In the genomic region with DNA sequence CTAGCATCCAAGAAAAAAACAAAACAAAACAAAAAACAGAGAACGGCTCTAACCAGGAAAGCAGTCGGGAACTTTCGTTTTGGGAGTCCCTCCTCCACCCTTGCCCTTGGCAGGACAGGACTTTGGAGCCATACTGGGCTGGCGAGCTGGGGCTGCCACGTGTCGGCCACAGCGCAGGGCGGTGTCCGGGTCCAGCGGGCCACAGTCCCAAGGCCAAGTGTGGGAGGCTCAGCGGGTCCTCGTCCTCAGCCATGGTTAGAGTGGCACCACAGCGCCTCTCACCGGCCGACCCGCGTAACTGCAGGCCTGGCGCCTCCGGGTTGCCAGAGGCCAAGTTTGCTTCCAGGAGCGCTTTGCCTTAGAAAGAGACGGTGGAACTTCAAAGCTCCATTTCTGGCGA, we compare ENCODE assay signal across 8 mouse cellular contexts. TPM values are rescaled to one million over a fixed set of nuclear protein-coding genes. Genes with fewer than 3 reads are reported as not detected.
DNase-seq lines count a peak whose midpoint lies in the region; ATAC-seq lines count a peak whose summit lies in the region.

No protein-coding gene starts in this region.

- H3K4me2 ChIP-seq in embryonic facial prominence, embryonic 13.5 days = peak overlapping the region; percentile 40
- peak overlapping the region; percentile 63 for H3K4me2 ChIP-seq in heart, embryonic 14.5 days (ENCODE audit: low read length)
- H3K4me2 ChIP-seq in liver, embryonic 13.5 days = peak overlapping the region; percentile 54
- peak overlapping the region; percentile 26 for H3K4me2 ChIP-seq in neural tube, embryonic 13.5 days

- 21% methylated on average over 22 of the region's 22 CpGs for WGBS in embryonic facial prominence, embryonic 13.5 days
- 24% methylated on average over 22 of the region's 22 CpGs for WGBS in heart, embryonic 14.5 days
- 15% methylated on average over 22 of the region's 22 CpGs for WGBS in liver, embryonic 13.5 days (ENCODE audit: insufficient replicate concordance)
- WGBS in neural tube, embryonic 13.5 days = 25% methylated on average over 22 of the region's 22 CpGs

- H3K4me1 ChIP-seq in embryonic facial prominence, embryonic 13.5 days = peaks cover 9% of the 10 kb centered on the region; the same call in 1 of the 2 replicates
- H3K4me1 ChIP-seq in heart, embryonic 14.5 days (ENCODE audit: control insufficient read depth in 2 of 2, insufficient read depth in 2 of 2, low read length in 2 of 2) = peaks cover 3 to 11% of the 10 kb centered on the region in 2 experiments
- peaks cover 5% of the 10 kb centered on the region; the same call in 1 of the 2 replicates for H3K4me1 ChIP-seq in liver, embryonic 13.5 days (replicated peaks)
- H3K4me1 ChIP-seq in neural tube, embryonic 13.5 days (replicated peaks) = 0 out of 2 replicates have a peak, but pooled peaks cover 4% of the 10 kb centered on the region

- ATAC-seq in embryonic facial prominence, embryonic 13.5 days (ENCODE audit: insufficient number of reproducible peaks, insufficient read depth, low FRiP score, low TSS enrichment, low read depth) = no peak
- peak; percentile 62 for ATAC-seq in heart, embryonic 14.5 days (ENCODE audit: insufficient number of reproducible peaks, insufficient read depth, low FRiP score, low read depth)
- ATAC-seq in liver, embryonic 13.5 days (ENCODE audit: low read depth) = peak; percentile 68
- no peak for ATAC-seq in neural tube, embryonic 13.5 days (ENCODE audit: low read depth)

- H3K9ac ChIP-seq in embryonic facial prominence, embryonic 13.5 days = no peak overlapping the region
- peak overlapping the region; percentile 66; the same call in 1 of the 2 replicates for H3K9ac ChIP-seq in heart, embryonic 14.5 days (ENCODE audit: low read length)
- peak overlapping the region; percentile 41; the same call in 1 of the 2 replicates for H3K9ac ChIP-seq in liver, embryonic 13.5 days
- H3K9ac ChIP-seq in neural tube, embryonic 13.5 days = no peak overlapping the region; the same call in 1 of the 2 replicates

- H3K27me3 ChIP-seq in embryonic facial prominence, embryonic 13.5 days = peaks cover 20% of the 10 kb centered on the region
- no peaks in the 10 kb centered on the region for H3K27me3 ChIP-seq in heart, embryonic 14.5 days (ENCODE audit: control insufficient read depth, insufficient read depth, low read length)
- no peaks in the 10 kb centered on the region for H3K27me3 ChIP-seq in liver, embryonic 13.5 days
- no peaks in the 10 kb centered on the region; the same call in 1 of the 2 replicates for H3K27me3 ChIP-seq in neural tube, embryonic 13.5 days

- H3K9me3 ChIP-seq in embryonic facial prominence, embryonic 13.5 days = no peaks in the 10 kb centered on the region
- no peaks in the 10 kb centered on the region for H3K9me3 ChIP-seq in heart, embryonic 14.5 days (ENCODE audit: control insufficient read depth, low read length)
- H3K9me3 ChIP-seq in liver, embryonic 13.5 days (replicated peaks) = 0 out of 2 replicates have a peak, but pooled peaks cover 6% of the 10 kb centered on the region
- no peaks in the 10 kb centered on the region for H3K9me3 ChIP-seq in neural tube, embryonic 13.5 days

- H3K4me3 ChIP-seq in embryonic facial prominence, embryonic 13.5 days = no peak overlapping the region
- H3K4me3 ChIP-seq in heart, embryonic 14.5 days (ENCODE audit: control insufficient read depth in 1 of 2, insufficient read depth in 1 of 2, low read depth in 1 of 2, low read length in 2 of 2) = peak overlapping the region; percentile 32 to 36
- peak overlapping the region; percentile 44 for H3K4me3 ChIP-seq in liver, embryonic 13.5 days (replicated peaks)
- H3K4me3 ChIP-seq in neural tube, embryonic 13.5 days = no peak overlapping the region

- no peaks in the 10 kb centered on the region for H3K36me3 ChIP-seq in embryonic facial prominence, embryonic 13.5 days
- no peaks in the 10 kb centered on the region for H3K36me3 ChIP-seq in heart, embryonic 14.5 days (ENCODE audit: control insufficient read depth, insufficient read depth, low read length)
- H3K36me3 ChIP-seq in liver, embryonic 13.5 days = no peaks in the 10 kb centered on the region
- H3K36me3 ChIP-seq in neural tube, embryonic 13.5 days = no peaks in the 10 kb centered on the region

- no peak overlapping the region for H3K27ac ChIP-seq in embryonic facial prominence, embryonic 13.5 days
- no peak overlapping the region for H3K27ac ChIP-seq in heart, embryonic 14.5 days (replicated peaks in 1 of 2; ENCODE audit: control insufficient read depth in 1 of 2, insufficient read depth in 1 of 2, low read depth in 2 of 2, low read length in 2 of 2)
- H3K27ac ChIP-seq in liver, embryonic 13.5 days = no peak overlapping the region
- H3K27ac ChIP-seq in neural tube, embryonic 13.5 days (replicated peaks) = no peak overlapping the region

- DNase-seq in B cell, adult 2 months = peak; percentile 65 to 66
- peak; percentile 92 to 93 for DNase-seq in adrenal gland, postnatal 36 days
- DNase-seq in kidney, postnatal 36 days = peak; percentile 90
- peak; percentile 38 for DNase-seq in liver, embryonic 13.5 days
- DNase-seq in testis, postnatal 14 days (ENCODE audit: low spot score) = peak; percentile 86

RNA-seq across cellular contexts. Expression of gene Hhipl2, which starts 21.0 kb away (rescaled TPM):
- not detected for total RNA-seq in adrenal gland, postnatal 36 days (2021)
- 0.11 and 0.53 TPM in 2 replicates for polyA plus RNA-seq in embryonic facial prominence, embryonic 13.5 days (2015; fragmentation: Nextera tagmentation; extraction: Ambion mirVana)
- polyA plus RNA-seq in heart, embryonic 14.5 days (2014; fragmentation: Nextera tagmentation; extraction: Ambion mirVana) = 0.11 TPM in 1 of 2 replicates, not detected in the other
- not detected in 2 replicates for polyA plus RNA-seq in liver, embryonic 13.5 days (2015; fragmentation: Nextera tagmentation; extraction: Ambion mirVana)
- 0.08 and 0.17 TPM in 2 replicates for polyA plus RNA-seq in neural tube, embryonic 13.5 days (2015; fragmentation: Nextera tagmentation; extraction: Ambion mirVana)

RNA-seq across cellular contexts. Expression of gene Taf1a, which starts 50.3 kb away (rescaled TPM):
- 10 to 100 TPM; 15.1 to 24.3 TPM for total RNA-seq in adrenal gland, postnatal 36 days (2021)
- polyA plus RNA-seq in embryonic facial prominence, embryonic 13.5 days (2015; fragmentation: Nextera tagmentation; extraction: Ambion mirVana) = 26.3 and 26.4 TPM in 2 replicates
- 15.1 TPM in 2 replicates for polyA plus RNA-seq in heart, embryonic 14.5 days (2014; fragmentation: Nextera tagmentation; extraction: Ambion mirVana)
- 6.2 and 7.6 TPM in 2 replicates for polyA plus RNA-seq in liver, embryonic 13.5 days (2015; fragmentation: Nextera tagmentation; extraction: Ambion mirVana)
- 14.1 and 15.6 TPM in 2 replicates for polyA plus RNA-seq in neural tube, embryonic 13.5 days (2015; fragmentation: Nextera tagmentation; extraction: Ambion mirVana)

Comparison
In these comparisons a context has a peak if more than half of its experiments do, and no peak if none do; other contexts are left out.
1. DNase-seq: peak in every context shown above with its lines; median percentile 92 in adrenal gland, postnatal 36 days; 90 in kidney, postnatal 36 days; 86 in testis, postnatal 14 days; 66 in B cell, adult 2 months; 38 in liver, embryonic 13.5 days.
2. ATAC-seq: peak in heart, embryonic 14.5 days (single experiment) and liver, embryonic 13.5 days (single experiment); none in embryonic facial prominence, embryonic 13.5 days (single experiment) and neural tube, embryonic 13.5 days (single experiment).
3. H3K4me3 ChIP-seq: peak in heart, embryonic 14.5 days (2 of 2) and liver, embryonic 13.5 days (single experiment); none in embryonic facial prominence, embryonic 13.5 days (single experiment) and neural tube, embryonic 13.5 days (single experiment).
4. H3K9ac ChIP-seq: peak in heart, embryonic 14.5 days (single experiment) and liver, embryonic 13.5 days (single experiment); none in embryonic facial prominence, embryonic 13.5 days (single experiment) and neural tube, embryonic 13.5 days (single experiment).
5. Peak in every context shown above with its lines, with median percentiles within 50 percentile points of each other: H3K4me2 ChIP-seq.